Mouse (Mus musculus) testis, adult 2 months (tissue): Measurements from ENCODE around the gene Abcc9.

Experiments
- CTCF ChIP-seq: fragments of 200-500 bp; IDR thresholded peaks from 2 replicates; pipeline ENCODE4 v1.5.1; 2012; ENCODE audit warnings: low read depth, mild to moderate bottlenecking, inconsistent platforms, low read length, moderate library complexity; ENCODE audit not compliant: control insufficient read depth, insufficient read depth, insufficient replicate concordance
- POLR2A ChIP-seq: fragments of 200-500 bp; IDR thresholded peaks from 2 replicates; pipeline ENCODE4 v1.6.1; 2012; ENCODE audit warnings: low read depth, mild to moderate bottlenecking, inconsistent platforms, low read length, moderate library complexity; ENCODE audit not compliant: control insufficient read depth

GRCm38 (mm10) chr6:142735302-142736005 lies 33.3 kb upstream of the Abcc9 start:
- peak; percentile 26; the same call in 1 of the 2 replicates for TF ChIP-seq CTCF
- no peak for TF ChIP-seq POLR2A
